Mouse (Mus musculus) heart, embryonic 15.5 days (tissue): Measurements from ENCODE around the gene Mup17. TPM values are rescaled to one million over a fixed set of nuclear protein-coding genes. Genes with fewer than 3 reads are reported as not detected.
"Not testable (repeated sequence)": the region's sequence is repeated elsewhere in the genome, so short reads cannot be mapped to it uniquely, and the experiment has no call there.

ENCODE experiments used
- ATAC-seq: fragments of 200-750 bp; cut with Nextera tagmentation; replicated peaks from 2 replicates; pipeline ENCODE4 v1.8.0; 2017; ENCODE audit warnings: low read depth, moderate TSS enrichment; ENCODE audit not compliant: insufficient number of reproducible peaks, insufficient read depth, low FRiP score
- H3K27ac ChIP-seq: fragments of 300-500 bp; sonication (generic); 2 replicates; pipeline ENCODE4 v1.5.1; 2015; ENCODE audit warnings: mild to moderate bottlenecking, inconsistent platforms
- H3K27me3 ChIP-seq: fragments of 300-500 bp; sonication (generic); 2 replicates; pipeline ENCODE4 v1.6.1; 2015; ENCODE audit warnings: inconsistent platforms
- H3K36me3 ChIP-seq: fragments of 300-500 bp; sonication (generic); 2 replicates; pipeline ENCODE4 v1.6.1; 2015; ENCODE audit warnings: mild to moderate bottlenecking, inconsistent platforms
- H3K4me1 ChIP-seq: fragments of 300-500 bp; sonication (generic); replicated peaks from 2 replicates; pipeline ENCODE4 v1.6.1; 2015; ENCODE audit warnings: inconsistent platforms
- H3K4me2 ChIP-seq: fragments of 300-500 bp; sonication (generic); 2 replicates; pipeline ENCODE4 v1.6.1; 2015; ENCODE audit warnings: inconsistent platforms, mild to moderate bottlenecking, moderate library complexity
- H3K4me3 ChIP-seq: fragments of 300-500 bp; sonication (generic); 2 replicates; pipeline ENCODE4 v1.5.1; 2015; ENCODE audit warnings: mild to moderate bottlenecking, inconsistent platforms
- H3K9ac ChIP-seq: fragments of 300-500 bp; sonication (generic); 2 replicates; pipeline ENCODE4 v1.6.1; 2015; ENCODE audit warnings: mild to moderate bottlenecking, inconsistent platforms
- H3K9me3 ChIP-seq: fragments of 300-500 bp; sonication (generic); replicated peaks from 2 replicates; pipeline ENCODE4 v1.6.1; 2016; ENCODE audit warnings: inconsistent platforms
- WGBS: fragments of 180-500 bp; shearing (Covaris S2); methylation state at CpG from one replicate; pipeline ENCODE4 v1.1.7; 2015; ENCODE audit warnings: mixed read lengths; 5-methylcytosine and 5-hydroxymethylcytosine counted together
- polyA plus RNA-seq: library from polyadenylated mRNA; unstranded; fragments of >200 nt; fragmentation: Nextera tagmentation; extraction: Ambion mirVana; gene quantifications from 2 replicates; pipeline ENCODE4 v1.2.1, GENCODE M21; 2015

Gene Mup17
- not detected in 2 replicates for polyA plus RNA-seq

- not testable (repeated sequence) for H3K36me3 ChIP-seq, H3K4me2 ChIP-seq, H3K4me1 ChIP-seq, H3K9me3 ChIP-seq, H3K9ac ChIP-seq, H3K27ac ChIP-seq, ATAC-seq, H3K4me3 ChIP-seq, H3K27me3 ChIP-seq
- WGBS = 68% methylated on average over 4 of the region's 4 CpGs
Measured at GRCm38 (mm10) chr4:61595771-61596170, at the start of gene Mup17. TSS of gene Mup17 (minus strand) at chr4:61595871.

- ATAC-seq, H3K27me3 ChIP-seq, H3K4me1 ChIP-seq, H3K4me3 ChIP-seq, H3K4me2 ChIP-seq, H3K27ac ChIP-seq, H3K9me3 ChIP-seq, H3K9ac ChIP-seq, H3K36me3 ChIP-seq: not testable (repeated sequence)
- WGBS = 92% methylated on average over 19 of the region's 19 CpGs
Measured at GRCm38 (mm10) chr4:61571561-61571960, 24.1 kb downstream of the Mup17 start.

- H3K36me3 ChIP-seq, H3K27me3 ChIP-seq, H3K4me1 ChIP-seq, H3K9me3 ChIP-seq, ATAC-seq, H3K4me3 ChIP-seq, H3K4me2 ChIP-seq, H3K9ac ChIP-seq, H3K27ac ChIP-seq: not testable (repeated sequence)
- 49% methylated on average over 2 of the region's 2 CpGs for WGBS
Measured at GRCm38 (mm10) chr4:61555887-61556286, 39.8 kb downstream of the Mup17 start.

Other genes starting within 250 kb of the Mup17 start
- not detected in 2 replicates for gene Mup15, start 156.1 kb downstream of the Mup17 start, polyA plus RNA-seq
- not detected in 2 replicates for gene Mup16, start 76.3 kb downstream of the Mup17 start, polyA plus RNA-seq
- not detected in 2 replicates for gene Mup18, start 78.3 kb upstream of the Mup17 start, polyA plus RNA-seq
- not detected in 2 replicates for gene Mup19, start 186.4 kb upstream of the Mup17 start, polyA plus RNA-seq
- not detected in 2 replicates for gene Mup5, start 239.4 kb upstream of the Mup17 start, polyA plus RNA-seq